Mouse (Mus musculus): Measurements from ENCODE around the gene Gm20696. TPM values are rescaled to one million over a fixed set of nuclear protein-coding genes. Genes with fewer than 3 reads are reported as not detected.

The Gm20696 gene
- polyA plus RNA-seq, 1 experiment from 2014 or later: 3.2 TPM

GRCm38 (mm10) chr6:99360581-99360980 is 306.0 kb downstream of the Gm20696 start:
- 89% methylated on average over 4 of the region's 4 CpGs for WGBS
- Histone ChIP-seq H3K4me1 (0 out of 2 replicates have a peak, but pooled peaks cover 3% of the 10 kb centered on the region), H3K27me3 (peaks cover 17% of the 10 kb centered on the region), H3K27ac (no peak overlapping the region), H3K4me3 (no peak overlapping the region), H3K9me3 (no peaks in the 10 kb centered on the region), H3K4me2 (no peak overlapping the region), H3K9ac (no peak overlapping the region), H3K36me3 (no peaks in the 10 kb centered on the region)
- no peak for ATAC-seq (ENCODE audit: insufficient number of reproducible peaks, insufficient read depth, low FRiP score, low TSS enrichment, low read depth)

GRCm38 (mm10) chr6:99359765-99360499 is 306.7 kb downstream of the Gm20696 start:
- 80% methylated on average over 6 of the region's 6 CpGs for WGBS
- no peak for ATAC-seq (ENCODE audit: insufficient number of reproducible peaks, insufficient read depth, low FRiP score, low TSS enrichment, low read depth)
- H3K9ac ChIP-seq: no peak overlapping the region

GRCm38 (mm10) chr6:99359036-99359698 is 307.4 kb downstream of the Gm20696 start:
- 79% methylated on average over 9 of the region's 9 CpGs for WGBS
- H3K4me3 ChIP-seq: no peak overlapping the region
- no peaks in the 10 kb centered on the region for H3K9me3 ChIP-seq
- H3K36me3 ChIP-seq: no peaks in the 10 kb centered on the region
- H3K4me2 ChIP-seq: no peak overlapping the region
- H3K4me1 ChIP-seq: peaks cover 11% of the 10 kb centered on the region
- no peak overlapping the region for H3K9ac ChIP-seq
- H3K27ac ChIP-seq: no peak overlapping the region; the same call in 1 of the 2 replicates
- ATAC-seq (ENCODE audit: insufficient number of reproducible peaks, insufficient read depth, low FRiP score, low TSS enrichment, low read depth): no peak
- H3K27me3 ChIP-seq: peaks cover 17% of the 10 kb centered on the region

More at GRCm38 (mm10) chr6:99359765-99360499, 306.7 kb downstream of the Gm20696 start:
- Histone ChIP-seq H3K27me3 (peaks cover 17% of the 10 kb centered on the region), H3K4me2 (no peak overlapping the region), H3K4me1 (peaks cover 8% of the 10 kb centered on the region; the same call in 1 of the 2 replicates), H3K36me3 (no peaks in the 10 kb centered on the region), H3K9me3 (no peaks in the 10 kb centered on the region), H3K4me3 (no peak overlapping the region), H3K27ac (peak overlapping the region; percentile 51; the same call in 1 of the 2 replicates)

GRCm38 (mm10) chr6:99357931-99358330 is 308.7 kb downstream of the Gm20696 start:
- WGBS: 89% methylated on average over 2 of the region's 2 CpGs
- Histone ChIP-seq H3K4me2 (no peak overlapping the region), H3K27ac (no peak overlapping the region), H3K9me3 (no peaks in the 10 kb centered on the region), H3K9ac (no peak overlapping the region), H3K27me3 (peaks cover 23% of the 10 kb centered on the region), H3K36me3 (no peaks in the 10 kb centered on the region), H3K4me3 (no peak overlapping the region), H3K4me1 (peaks cover 19% of the 10 kb centered on the region)
- ATAC-seq (ENCODE audit: insufficient number of reproducible peaks, insufficient read depth, low FRiP score, low TSS enrichment, low read depth): no peak

- Histone ChIP-seq H3K9me3 (no peaks in the 10 kb centered on the region), H3K4me2 (no peak overlapping the region), H3K4me1 (peaks cover 19% of the 10 kb centered on the region), H3K36me3 (no peaks in the 10 kb centered on the region), H3K27ac (no peak overlapping the region), H3K27me3 (peaks cover 28% of the 10 kb centered on the region), H3K4me3 (no peak overlapping the region), H3K9ac (no peak overlapping the region)
- WGBS: 24% methylated on average over 2 of the region's 2 CpGs
- no peak for ATAC-seq (ENCODE audit: insufficient number of reproducible peaks, insufficient read depth, low FRiP score, low TSS enrichment, low read depth)
Observed at GRCm38 (mm10) chr6:99354338-99354737, 312.3 kb downstream of the Gm20696 start.

- Histone ChIP-seq H3K9ac (no peak overlapping the region), H3K4me1 (peaks cover 19% of the 10 kb centered on the region), H3K9me3 (no peaks in the 10 kb centered on the region), H3K36me3 (no peaks in the 10 kb centered on the region), H3K4me2 (no peak overlapping the region), H3K27ac (no peak overlapping the region), H3K27me3 (peaks cover 26% of the 10 kb centered on the region), H3K4me3 (no peak overlapping the region)
- ATAC-seq (ENCODE audit: insufficient number of reproducible peaks, insufficient read depth, low FRiP score, low TSS enrichment, low read depth): no peak
- 85% methylated on average over 2 of the region's 2 CpGs for WGBS
Observed at GRCm38 (mm10) chr6:99353441-99353840, 313.2 kb downstream of the Gm20696 start.

GRCm38 (mm10) chr6:99350566-99350965 is 316.0 kb downstream of the Gm20696 start:
- H3K36me3 ChIP-seq: no peaks in the 10 kb centered on the region
- no peak overlapping the region for H3K4me3 ChIP-seq
- no peak overlapping the region for H3K4me2 ChIP-seq
- no peak for ATAC-seq (ENCODE audit: insufficient number of reproducible peaks, insufficient read depth, low FRiP score, low TSS enrichment, low read depth)
- H3K9ac ChIP-seq: no peak overlapping the region
- peaks cover 17% of the 10 kb centered on the region for H3K27me3 ChIP-seq
- no peak overlapping the region for H3K27ac ChIP-seq
- no peaks in the 10 kb centered on the region for H3K9me3 ChIP-seq
- 74% methylated on average over 3 of the region's 3 CpGs for WGBS
- H3K4me1 ChIP-seq: peaks cover 19% of the 10 kb centered on the region

- ATAC-seq (ENCODE audit: insufficient number of reproducible peaks, insufficient read depth, low FRiP score, low TSS enrichment, low read depth): no peak
- 60% methylated on average over 5 of the region's 5 CpGs for WGBS
- H3K4me1 ChIP-seq: peaks cover 16% of the 10 kb centered on the region
- no peak overlapping the region for H3K4me2 ChIP-seq
- no peaks in the 10 kb centered on the region for H3K36me3 ChIP-seq
- no peak overlapping the region for H3K9ac ChIP-seq
- no peak overlapping the region for H3K4me3 ChIP-seq
- H3K27me3 ChIP-seq: peaks cover 17% of the 10 kb centered on the region
- no peak overlapping the region for H3K27ac ChIP-seq
- no peaks in the 10 kb centered on the region for H3K9me3 ChIP-seq
Observed at GRCm38 (mm10) chr6:99350156-99350555, 316.4 kb downstream of the Gm20696 start.

- Histone ChIP-seq H3K27me3 (peaks cover 10% of the 10 kb centered on the region), H3K4me2 (no peak overlapping the region), H3K4me1 (no peaks in the 10 kb centered on the region), H3K4me3 (no peak overlapping the region), H3K9ac (no peak overlapping the region), H3K27ac (no peak overlapping the region), H3K36me3 (no peaks in the 10 kb centered on the region), H3K9me3 (no peaks in the 10 kb centered on the region)
- ATAC-seq (ENCODE audit: insufficient number of reproducible peaks, insufficient read depth, low FRiP score, low TSS enrichment, low read depth): no peak
- 72% methylated on average over 10 of the region's 10 CpGs for WGBS
Observed at GRCm38 (mm10) chr6:99347836-99348235, 318.8 kb downstream of the Gm20696 start.

- WGBS: 94% methylated on average over 7 of the region's 7 CpGs
- Histone ChIP-seq H3K4me1 (no peaks in the 10 kb centered on the region), H3K4me2 (no peak overlapping the region), H3K27ac (no peak overlapping the region), H3K9me3 (no peaks in the 10 kb centered on the region), H3K4me3 (no peak overlapping the region), H3K9ac (no peak overlapping the region), H3K27me3 (no peaks in the 10 kb centered on the region), H3K36me3 (no peaks in the 10 kb centered on the region)
- no peak for ATAC-seq (ENCODE audit: insufficient number of reproducible peaks, insufficient read depth, low FRiP score, low TSS enrichment, low read depth)
Observed at GRCm38 (mm10) chr6:99344966-99345365, 321.6 kb downstream of the Gm20696 start.

- no peaks in the 10 kb centered on the region for H3K9me3 ChIP-seq
Observed at GRCm38 (mm10) chr6:99344357-99344756, 322.2 kb downstream of the Gm20696 start.

GRCm38 (mm10) chr6:99343815-99344214 is 322.8 kb downstream of the Gm20696 start:
- Histone ChIP-seq H3K27ac (no peak overlapping the region), H3K9me3 (no peaks in the 10 kb centered on the region), H3K36me3 (no peaks in the 10 kb centered on the region), H3K9ac (no peak overlapping the region), H3K4me1 (peaks cover 6% of the 10 kb centered on the region), H3K4me2 (no peak overlapping the region), H3K4me3 (no peak overlapping the region), H3K27me3 (no peaks in the 10 kb centered on the region)
- WGBS: 90% methylated on average over 3 of the region's 3 CpGs
- ATAC-seq (ENCODE audit: insufficient number of reproducible peaks, insufficient read depth, low FRiP score, low TSS enrichment, low read depth): no peak

More at GRCm38 (mm10) chr6:99344357-99344756, 322.2 kb downstream of the Gm20696 start:
- Histone ChIP-seq H3K27me3 (no peaks in the 10 kb centered on the region), H3K4me1 (peaks cover 3% of the 10 kb centered on the region), H3K36me3 (no peaks in the 10 kb centered on the region), H3K27ac (no peak overlapping the region), H3K4me3 (no peak overlapping the region), H3K4me2 (no peak overlapping the region), H3K9ac (no peak overlapping the region)
- 86% methylated on average over 3 of the region's 3 CpGs for WGBS
- no peak for ATAC-seq (ENCODE audit: insufficient number of reproducible peaks, insufficient read depth, low FRiP score, low TSS enrichment, low read depth)

All from embryonic facial prominence, embryonic 13.5 days (tissue).